Mouse (Mus musculus): ENCODE results near the gene 1110032A03Rik. TPM values are rescaled to one million over a fixed set of nuclear protein-coding genes. Genes with fewer than 3 reads are reported as not detected.

The 1110032A03Rik gene
- polyA plus RNA-seq, 1 experiment from 2014 or later, result 32.4 TPM

DNA sequence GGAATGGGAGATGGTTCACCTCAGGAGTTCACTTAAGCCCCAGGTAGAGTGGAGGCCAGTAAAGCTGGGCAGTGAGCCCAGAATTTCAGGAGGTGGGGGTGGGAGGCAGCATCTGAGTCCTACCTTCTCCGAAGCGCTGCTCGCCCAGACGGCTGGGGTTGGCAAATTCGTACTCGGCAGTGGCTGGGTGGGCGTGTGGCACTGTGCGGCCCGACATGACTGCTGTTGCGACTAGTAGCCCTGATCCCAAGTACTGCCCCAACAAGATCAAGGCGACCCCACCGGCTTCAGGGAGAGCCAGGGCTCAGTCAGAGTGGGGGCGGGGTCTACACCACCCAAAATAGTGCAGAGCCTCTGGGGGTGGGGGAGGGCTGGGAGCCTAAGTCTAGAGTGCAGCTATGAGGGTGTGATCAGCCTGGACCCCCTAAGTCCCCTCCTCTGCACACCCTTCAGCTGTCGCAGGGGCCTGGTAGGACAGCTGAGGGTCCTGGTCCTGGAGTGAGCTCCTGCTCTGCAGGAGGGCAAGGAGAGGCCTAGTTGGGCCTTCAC, 23.2 kb downstream of the 1110032A03Rik start, which contains the start of gene Hspb2:
Hspb2 (minus strand) TSS at position 301 of the 549 bp plus-strand sequence.
- Histone ChIP-seq H3K4me1 (ENCODE audit: control insufficient read depth, insufficient read depth, low read length) (no peaks in the 10 kb centered on the region), H3K9ac (replicated peaks; ENCODE audit: low read length) (no peak within 1 kb of the TSS), H3K9me3 (replicated peaks; ENCODE audit: control insufficient read depth, low read length) (no peaks in the 10 kb centered on the region), H3K36me3 (replicated peaks; ENCODE audit: control insufficient read depth, insufficient read depth, low read depth, low read length) (no peaks in the 10 kb centered on the region), H3K4me2 (ENCODE audit: low read depth, low read length) (no peak within 1 kb of the TSS; the same call in 1 of the 2 replicates), H3K27ac (replicated peaks; ENCODE audit: low read depth, low read length) (no peak within 1 kb of the TSS), H3K27me3 (ENCODE audit: control insufficient read depth, insufficient read depth, low read length) (0 out of 2 replicates have a peak, but pooled peaks cover under 1% of the 10 kb centered on the region), H3K4me3 (ENCODE audit: low read depth, low read length) (no peak within 1 kb of the TSS)
- DNase-seq (ENCODE audit: low spot score), result no peak
- 65% methylated on average over 14 of the region's 14 CpGs for WGBS
- no peak for ATAC-seq (replicated peaks; ENCODE audit: insufficient number of reproducible peaks, low FRiP score, low TSS enrichment, low read depth)

DNA sequence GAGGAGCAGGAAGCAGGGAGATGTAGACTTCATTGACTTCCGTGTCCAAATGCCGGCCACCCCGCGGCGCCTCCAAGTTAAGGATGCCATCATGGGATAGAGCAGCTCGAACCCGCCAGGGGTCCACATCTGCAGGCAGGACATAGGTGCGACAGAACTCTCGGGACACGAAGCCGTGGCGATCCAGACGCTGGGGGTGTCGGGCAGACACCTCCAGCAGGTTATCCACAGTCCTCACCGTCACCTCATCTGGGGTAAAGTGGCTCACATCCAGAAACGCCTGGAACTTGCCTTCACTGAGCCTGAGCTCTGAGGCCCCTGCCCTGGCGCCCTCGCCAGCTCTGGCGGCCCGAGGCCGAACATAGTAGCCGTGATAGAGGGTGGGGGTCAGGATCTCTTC, 24.0 kb downstream of the 1110032A03Rik start, which contains the start of gene Cryab:
Cryab (plus strand) TSS at position 3 of the 400 bp plus-strand sequence.
- H3K4me1 ChIP-seq (ENCODE audit: control insufficient read depth, insufficient read depth, low read length), result no peaks in the 10 kb centered on the region
- H3K9me3 ChIP-seq (replicated peaks; ENCODE audit: control insufficient read depth, low read length), result no peaks in the 10 kb centered on the region
- H3K27ac ChIP-seq (replicated peaks; ENCODE audit: low read depth, low read length), result no peak within 1 kb of the TSS
- no peak within 1 kb of the TSS for H3K9ac ChIP-seq (replicated peaks; ENCODE audit: low read length)
- no peaks in the 10 kb centered on the region for H3K36me3 ChIP-seq (replicated peaks; ENCODE audit: control insufficient read depth, insufficient read depth, low read depth, low read length)
- DNase-seq (ENCODE audit: low spot score), result no peak
- H3K4me3 ChIP-seq (ENCODE audit: low read depth, low read length), result no peak within 1 kb of the TSS
- H3K27me3 ChIP-seq (ENCODE audit: control insufficient read depth, insufficient read depth, low read length), result 0 out of 2 replicates have a peak, but pooled peaks cover 2% of the 10 kb centered on the region
- 73% methylated on average over 22 of the region's 22 CpGs for WGBS
- no peak for ATAC-seq (replicated peaks; ENCODE audit: insufficient number of reproducible peaks, low FRiP score, low TSS enrichment, low read depth)
- H3K4me2 ChIP-seq (ENCODE audit: low read depth, low read length), result no peak within 1 kb of the TSS; the same call in 1 of the 2 replicates

GRCm38 (mm10) chr9:50750706-50751105, 24.6 kb downstream of the 1110032A03Rik start:
- Histone ChIP-seq H3K4me2 (ENCODE audit: low read depth, low read length) (no peak overlapping the region), H3K9ac (replicated peaks; ENCODE audit: low read length) (no peak overlapping the region), H3K9me3 (replicated peaks; ENCODE audit: control insufficient read depth, low read length) (no peaks in the 10 kb centered on the region), H3K27me3 (ENCODE audit: control insufficient read depth, insufficient read depth, low read length) (0 out of 2 replicates have a peak, but pooled peaks cover 2% of the 10 kb centered on the region), H3K4me1 (ENCODE audit: control insufficient read depth, insufficient read depth, low read length) (peaks cover 2% of the 10 kb centered on the region; the same call in 1 of the 2 replicates), H3K4me3 (ENCODE audit: low read depth, low read length) (no peak overlapping the region), H3K36me3 (replicated peaks; ENCODE audit: control insufficient read depth, insufficient read depth, low read depth, low read length) (no peaks in the 10 kb centered on the region), H3K27ac (replicated peaks; ENCODE audit: low read depth, low read length) (no peak overlapping the region)
- WGBS, result 44% methylated on average over 6 of the region's 6 CpGs
- DNase-seq (ENCODE audit: low spot score), result no peak
- ATAC-seq (replicated peaks; ENCODE audit: insufficient number of reproducible peaks, low FRiP score, low TSS enrichment, low read depth), result no peak

DNA sequence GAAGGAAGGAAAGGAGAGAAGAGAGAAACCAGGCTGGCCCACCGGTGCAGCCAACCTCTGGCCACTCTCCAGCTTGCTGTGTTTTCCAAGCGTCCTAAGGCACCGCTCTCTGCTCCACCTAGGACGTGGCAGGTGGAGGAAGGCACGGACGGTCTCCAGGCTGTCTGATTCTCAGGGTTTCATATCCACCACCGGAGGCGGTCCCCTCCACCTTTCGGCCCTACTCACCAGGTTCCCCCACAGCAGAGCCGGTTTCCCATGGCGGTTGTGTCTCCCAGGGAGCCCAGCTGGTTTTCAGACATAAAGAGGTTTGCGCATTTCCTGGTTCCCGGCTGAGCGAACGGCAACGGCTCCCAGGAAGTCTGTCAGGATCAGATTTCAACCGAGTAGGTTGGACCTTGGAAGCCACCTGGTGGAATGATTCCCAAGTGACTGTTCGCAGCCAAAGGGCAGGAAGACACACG, 29.1 kb downstream of the 1110032A03Rik start, which contains the start of gene 2310030G06Rik:
2310030G06Rik (minus strand) TSS at position 323 of the 464 bp plus-strand sequence.
- peak within 1 kb of the TSS; percentile 58 for H3K4me2 ChIP-seq (ENCODE audit: low read depth, low read length)
- H3K36me3 ChIP-seq (replicated peaks; ENCODE audit: control insufficient read depth, insufficient read depth, low read depth, low read length), result no peaks in the 10 kb centered on the region
- H3K27me3 ChIP-seq (ENCODE audit: control insufficient read depth, insufficient read depth, low read length), result 0 out of 2 replicates have a peak, but pooled peaks cover 2% of the 10 kb centered on the region
- under 1% methylated on average over 19 of the region's 19 CpGs for WGBS
- H3K27ac ChIP-seq (replicated peaks; ENCODE audit: low read depth, low read length), result no peak within 1 kb of the TSS
- peaks cover 2% of the 10 kb centered on the region; the same call in 1 of the 2 replicates for H3K4me1 ChIP-seq (ENCODE audit: control insufficient read depth, insufficient read depth, low read length)
- H3K9me3 ChIP-seq (replicated peaks; ENCODE audit: control insufficient read depth, low read length), result no peaks in the 10 kb centered on the region
- peak; percentile 64 for DNase-seq (ENCODE audit: low spot score)
- H3K4me3 ChIP-seq (ENCODE audit: low read depth, low read length), result peak within 1 kb of the TSS; percentile 25
- peak within 1 kb of the TSS; percentile 42 for H3K9ac ChIP-seq (replicated peaks; ENCODE audit: low read length)
- no peak for ATAC-seq (replicated peaks; ENCODE audit: insufficient number of reproducible peaks, low FRiP score, low TSS enrichment, low read depth)

DNA sequence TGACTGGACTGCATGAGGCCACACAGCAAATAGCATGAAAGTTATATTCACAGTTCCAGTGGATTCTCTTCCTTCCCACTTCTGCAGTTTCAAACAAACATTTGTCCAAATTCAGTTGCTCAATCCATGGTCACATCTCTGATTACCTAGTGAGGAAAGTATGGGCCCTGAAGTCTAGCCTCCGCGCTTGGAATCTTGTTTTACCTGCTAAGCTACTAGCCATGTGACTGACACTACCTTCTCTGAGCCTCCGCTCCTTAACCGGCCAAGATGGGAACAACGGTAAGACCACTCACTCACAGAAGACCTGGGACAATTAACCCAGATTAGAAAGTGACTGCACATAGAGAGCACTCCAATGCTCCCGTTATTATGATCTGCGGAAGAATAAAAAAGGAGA, 29.5 kb downstream of the 1110032A03Rik start:
- Histone ChIP-seq H3K4me2 (ENCODE audit: low read depth, low read length) (peak overlapping the region; percentile 58), H3K27me3 (ENCODE audit: control insufficient read depth, insufficient read depth, low read length) (0 out of 2 replicates have a peak, but pooled peaks cover 2% of the 10 kb centered on the region), H3K4me1 (ENCODE audit: control insufficient read depth, insufficient read depth, low read length) (peaks cover 2% of the 10 kb centered on the region; the same call in 1 of the 2 replicates), H3K9ac (replicated peaks; ENCODE audit: low read length) (peak overlapping the region; percentile 42; the same call in 1 of the 2 replicates), H3K36me3 (replicated peaks; ENCODE audit: control insufficient read depth, insufficient read depth, low read depth, low read length) (no peaks in the 10 kb centered on the region), H3K27ac (replicated peaks; ENCODE audit: low read depth, low read length) (no peak overlapping the region), H3K9me3 (replicated peaks; ENCODE audit: control insufficient read depth, low read length) (no peaks in the 10 kb centered on the region), H3K4me3 (ENCODE audit: low read depth, low read length) (peak overlapping the region; percentile 25)
- ATAC-seq (replicated peaks; ENCODE audit: insufficient number of reproducible peaks, low FRiP score, low TSS enrichment, low read depth), result no peak
- DNase-seq (ENCODE audit: low spot score), result peak; percentile 35
- WGBS, result 11% methylated on average over 7 of the region's 7 CpGs

DNA sequence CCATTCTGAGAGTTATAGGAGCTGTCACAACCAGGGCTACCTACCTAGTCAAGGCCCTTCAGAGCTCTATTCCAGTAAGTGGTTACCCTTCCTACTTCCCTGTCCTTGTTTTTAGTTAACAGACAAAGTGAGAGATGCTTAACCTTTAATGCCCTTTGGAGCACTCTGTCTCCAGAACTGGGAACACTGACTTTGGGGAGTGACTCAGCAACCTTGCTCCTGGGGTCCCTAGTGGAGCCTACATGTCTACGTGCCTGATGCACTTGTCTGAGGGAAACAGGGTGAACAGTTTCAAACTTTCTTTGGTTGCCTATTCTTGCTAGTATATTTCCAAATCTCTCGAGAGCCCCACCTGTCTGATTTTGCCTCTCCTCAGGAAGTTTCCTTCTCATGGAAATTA, 32.6 kb downstream of the 1110032A03Rik start:
- Histone ChIP-seq H3K9me3 (replicated peaks; ENCODE audit: control insufficient read depth, low read length) (no peaks in the 10 kb centered on the region), H3K4me2 (ENCODE audit: low read depth, low read length) (no peak overlapping the region), H3K27ac (replicated peaks; ENCODE audit: low read depth, low read length) (no peak overlapping the region), H3K4me3 (ENCODE audit: low read depth, low read length) (no peak overlapping the region), H3K9ac (replicated peaks; ENCODE audit: low read length) (no peak overlapping the region), H3K27me3 (ENCODE audit: control insufficient read depth, insufficient read depth, low read length) (0 out of 2 replicates have a peak, but pooled peaks cover 2% of the 10 kb centered on the region), H3K4me1 (ENCODE audit: control insufficient read depth, insufficient read depth, low read length) (peaks cover 2% of the 10 kb centered on the region; the same call in 1 of the 2 replicates), H3K36me3 (replicated peaks; ENCODE audit: control insufficient read depth, insufficient read depth, low read depth, low read length) (no peaks in the 10 kb centered on the region)
- ATAC-seq (replicated peaks; ENCODE audit: insufficient number of reproducible peaks, low FRiP score, low TSS enrichment, low read depth) (no peak), DNase-seq (ENCODE audit: low spot score) (no peak)
- 74% methylated on average over 2 of the region's 2 CpGs for WGBS

DNA sequence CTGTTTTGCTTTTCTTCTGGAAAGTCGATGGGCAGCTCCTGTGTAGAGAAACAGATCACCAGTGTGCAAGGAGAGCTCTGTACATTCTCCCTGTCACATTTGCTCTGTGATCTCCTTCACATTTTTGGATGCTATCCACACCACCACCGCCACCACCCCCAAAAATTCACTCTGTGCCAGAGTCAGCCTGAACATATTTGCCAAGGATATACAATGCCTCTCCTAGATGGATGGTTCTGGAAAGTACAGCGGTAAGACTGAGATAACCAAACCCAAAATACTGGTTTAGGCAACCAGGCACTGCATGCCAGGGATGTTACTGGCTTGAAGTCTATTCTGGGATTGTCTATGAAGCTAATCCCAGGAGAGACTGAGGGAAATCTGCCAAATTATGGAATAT, 33.1 kb downstream of the 1110032A03Rik start:
- no peak overlapping the region for H3K4me3 ChIP-seq (ENCODE audit: low read depth, low read length)
- H3K9ac ChIP-seq (replicated peaks; ENCODE audit: low read length), result no peak overlapping the region
- no peak overlapping the region for H3K27ac ChIP-seq (replicated peaks; ENCODE audit: low read depth, low read length)
- H3K9me3 ChIP-seq (replicated peaks; ENCODE audit: control insufficient read depth, low read length), result no peaks in the 10 kb centered on the region
- H3K27me3 ChIP-seq (ENCODE audit: control insufficient read depth, insufficient read depth, low read length), result 0 out of 2 replicates have a peak, but pooled peaks cover 2% of the 10 kb centered on the region
- 83% methylated on average over 3 of the region's 3 CpGs for WGBS
- H3K36me3 ChIP-seq (replicated peaks; ENCODE audit: control insufficient read depth, insufficient read depth, low read depth, low read length), result no peaks in the 10 kb centered on the region
- DNase-seq (ENCODE audit: low spot score) (no peak), ATAC-seq (replicated peaks; ENCODE audit: insufficient number of reproducible peaks, low FRiP score, low TSS enrichment, low read depth) (no peak)
- no peak overlapping the region for H3K4me2 ChIP-seq (ENCODE audit: low read depth, low read length)
- peaks cover 2% of the 10 kb centered on the region; the same call in 1 of the 2 replicates for H3K4me1 ChIP-seq (ENCODE audit: control insufficient read depth, insufficient read depth, low read length)

All from embryonic facial prominence, embryonic 11.5 days (tissue).